Mouse (Mus musculus) splenic B cell, adult 2 months (primary cell): ENCODE results near the gene Dcaf8.

Source experiments
- DNase-seq: peaks from one replicate; pipeline ENCODE4 v3.0.0-alpha.2; 2011; ENCODE audit warnings: low read depth, low spot score
- H3K27me3 ChIP-seq: 2 replicates; pipeline ENCODE4 v1.6.1; 2012; ENCODE audit warnings: mild to moderate bottlenecking, low read length, moderate library complexity, mixed read lengths; ENCODE audit not compliant: control insufficient read depth, poor library complexity, insufficient read depth, severe bottlenecking
- H3K36me3 ChIP-seq: 2 replicates; pipeline ENCODE4 v1.6.1; 2012; ENCODE audit warnings: mild to moderate bottlenecking, low read length, moderate library complexity, mixed read lengths; ENCODE audit not compliant: control insufficient read depth, poor library complexity, insufficient read depth, severe bottlenecking

Gene Dcaf8

DNA sequence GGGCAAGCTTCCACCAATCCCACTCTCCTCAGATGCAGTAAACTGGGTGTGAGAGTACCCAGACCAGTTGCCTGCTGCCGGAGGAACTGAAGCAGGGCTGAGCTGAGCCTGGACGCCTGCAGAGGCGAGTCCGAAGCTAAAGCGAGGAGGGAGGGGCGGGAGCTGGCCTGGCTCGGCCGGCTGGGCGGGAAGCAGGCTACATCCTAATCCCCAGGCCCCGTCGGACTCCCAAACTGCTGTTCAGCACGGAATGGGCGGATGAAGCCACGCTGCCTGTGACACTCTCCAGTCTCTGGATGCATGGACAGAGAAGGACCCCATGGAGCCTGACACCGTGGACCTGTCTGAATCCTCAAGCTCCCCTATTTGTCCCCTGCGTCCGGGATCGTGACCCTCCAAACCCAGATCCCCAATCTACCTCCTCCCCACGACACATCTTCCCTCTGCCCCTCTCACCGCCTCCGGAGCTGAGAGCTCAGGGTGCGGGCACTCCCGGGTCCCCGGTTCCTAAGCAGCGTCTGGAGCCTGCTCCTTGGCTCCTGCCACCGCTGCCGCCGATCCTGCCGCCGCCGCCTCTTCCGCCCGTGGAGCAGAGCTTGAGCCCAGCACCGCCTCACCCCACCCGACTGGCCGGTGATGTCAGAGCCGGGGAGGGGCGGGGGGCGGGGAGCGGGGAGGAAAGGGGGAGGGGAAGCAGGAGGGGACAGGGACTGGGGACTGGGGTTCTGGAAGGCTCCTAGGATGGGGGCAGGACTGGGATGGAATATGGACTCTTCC is 58.4 kb downstream of the Dcaf8 start, which contains the start of gene Pea15a:
TSS of gene Pea15a (minus strand) at position 664 of the 777 bp plus-strand sequence.
- Histone ChIP-seq H3K27me3 (no peaks in the 10 kb centered on the region), H3K36me3 (no peaks in the 10 kb centered on the region)
- peak; percentile 62 for DNase-seq

GRCm38 (mm10) chr1:172207111-172207584 is 59.3 kb downstream of the Dcaf8 start:
- peak; percentile 60 for DNase-seq
- no peaks in the 10 kb centered on the region for H3K36me3 ChIP-seq
- no peaks in the 10 kb centered on the region for H3K27me3 ChIP-seq

GRCm38 (mm10) chr1:172212776-172213175 is 64.9 kb downstream of the Dcaf8 start:
- DNase-seq: no peak
- Histone ChIP-seq H3K36me3 (no peaks in the 10 kb centered on the region), H3K27me3 (no peaks in the 10 kb centered on the region)

DNA sequence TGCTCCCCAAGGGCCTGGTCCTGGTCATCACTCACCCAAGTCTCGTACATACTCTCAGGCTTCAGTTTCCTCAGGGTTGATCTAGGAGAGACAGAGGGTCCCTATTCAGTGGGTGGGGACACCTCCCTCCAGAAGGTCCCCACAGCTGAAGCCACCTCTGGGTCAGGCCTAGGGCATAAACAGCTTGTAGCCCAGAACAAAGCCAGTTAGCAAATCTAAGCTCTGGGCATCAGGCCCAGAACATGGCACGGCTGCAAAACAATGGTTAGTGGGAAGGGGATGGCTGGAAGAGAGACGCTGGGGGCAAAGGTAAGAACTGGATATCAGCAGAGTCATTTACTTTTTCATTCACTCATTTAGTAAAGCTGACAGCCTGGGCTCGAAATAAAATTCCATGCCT is 65.9 kb downstream of the Dcaf8 start:
- Histone ChIP-seq H3K27me3 (no peaks in the 10 kb centered on the region), H3K36me3 (no peaks in the 10 kb centered on the region)
- no peak for DNase-seq

- DNase-seq: no peak
- Histone ChIP-seq H3K36me3 (no peaks in the 10 kb centered on the region), H3K27me3 (no peaks in the 10 kb centered on the region)
Observed at GRCm38 (mm10) chr1:172214748-172215147, 66.9 kb downstream of the Dcaf8 start.

- H3K27me3 ChIP-seq: no peaks in the 10 kb centered on the region
- H3K36me3 ChIP-seq: no peaks in the 10 kb centered on the region
- DNase-seq: peak; percentile 96
Observed at GRCm38 (mm10) chr1:172217148-172217547, 69.3 kb downstream of the Dcaf8 start.

- Histone ChIP-seq H3K27me3 (no peaks in the 10 kb centered on the region), H3K36me3 (no peaks in the 10 kb centered on the region)
- no peak for DNase-seq
Observed at GRCm38 (mm10) chr1:172218164-172218910, 70.5 kb downstream of the Dcaf8 start.

- Histone ChIP-seq H3K27me3 (no peaks in the 10 kb centered on the region), H3K36me3 (no peaks in the 10 kb centered on the region)
- no peak for DNase-seq
Observed at GRCm38 (mm10) chr1:172219451-172220406, 71.8 kb downstream of the Dcaf8 start, which contains the start of gene Casq1. Gene Casq1, minus strand, starts transcription at chr1:172219868.

DNA sequence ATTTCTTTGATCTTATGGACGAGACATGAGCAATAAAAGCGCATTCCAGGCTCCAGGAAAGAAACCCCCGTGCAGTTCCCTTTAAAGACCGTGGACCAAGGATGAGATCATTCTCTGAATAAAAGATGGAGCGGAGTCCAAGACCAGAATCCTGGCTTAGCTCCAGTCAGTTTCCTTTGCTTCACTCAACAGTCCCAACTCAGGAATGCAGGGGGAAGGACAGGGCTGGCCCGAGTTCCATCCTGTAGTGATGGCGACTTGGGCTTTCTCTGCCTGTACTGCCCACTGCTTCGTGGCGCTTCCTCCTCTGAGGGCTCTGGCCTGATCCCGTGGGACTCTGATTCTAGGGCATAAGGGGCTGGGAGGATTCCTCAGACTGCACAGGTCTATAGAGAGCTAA is 72.5 kb downstream of the Dcaf8 start:
- DNase-seq: no peak
- Histone ChIP-seq H3K36me3 (no peaks in the 10 kb centered on the region), H3K27me3 (no peaks in the 10 kb centered on the region)

- H3K36me3 ChIP-seq: no peaks in the 10 kb centered on the region
- no peak for DNase-seq
- no peaks in the 10 kb centered on the region for H3K27me3 ChIP-seq
Observed at GRCm38 (mm10) chr1:172221297-172222063, 73.6 kb downstream of the Dcaf8 start.

GRCm38 (mm10) chr1:172228209-172228608 is 80.3 kb downstream of the Dcaf8 start:
- Histone ChIP-seq H3K27me3 (no peaks in the 10 kb centered on the region; the same call in 1 of the 2 replicates), H3K36me3 (no peaks in the 10 kb centered on the region)
- no peak for DNase-seq

GRCm38 (mm10) chr1:172229215-172229614 is 81.3 kb downstream of the Dcaf8 start:
- Histone ChIP-seq H3K36me3 (no peaks in the 10 kb centered on the region), H3K27me3 (no peaks in the 10 kb centered on the region; the same call in 1 of the 2 replicates)
- DNase-seq: no peak

DNA sequence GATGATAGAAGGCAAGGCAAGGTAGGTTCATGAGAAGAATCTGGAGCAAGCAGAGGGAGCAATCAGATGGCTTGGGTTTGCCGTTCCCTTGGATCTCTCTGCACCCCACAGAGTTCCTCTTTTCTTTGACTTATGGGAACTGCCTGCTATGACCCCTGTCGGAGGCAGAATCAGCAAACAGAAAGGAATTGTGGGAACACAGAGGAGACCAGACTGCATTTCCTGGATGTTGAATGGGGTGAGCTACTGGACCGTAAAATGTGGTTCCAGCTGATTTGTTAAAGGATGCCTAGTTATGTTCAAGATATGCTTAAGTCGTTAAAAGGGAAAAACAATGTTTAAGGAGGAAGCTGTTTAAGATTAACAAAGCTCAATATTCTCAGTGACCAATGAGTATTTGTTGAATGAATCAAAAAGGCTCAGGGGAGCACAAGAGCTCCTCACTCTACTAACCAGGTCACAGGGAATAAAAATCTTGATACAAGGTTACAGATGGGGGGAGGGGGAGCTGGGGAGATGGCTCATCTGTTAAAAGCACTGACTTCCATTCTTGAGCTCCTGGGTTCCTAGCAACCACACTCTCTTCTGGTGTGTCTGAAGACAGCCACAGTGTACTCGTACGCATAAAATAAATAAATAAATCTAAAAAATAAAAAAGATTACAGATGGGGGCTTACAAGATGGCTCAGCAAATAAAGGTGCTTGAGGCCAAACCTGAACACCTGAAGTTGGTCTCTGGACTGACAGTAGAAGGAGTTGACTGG is 93.2 kb downstream of the Dcaf8 start:
- H3K36me3 ChIP-seq: no peaks in the 10 kb centered on the region
- H3K27me3 ChIP-seq: no peaks in the 10 kb centered on the region
- peak; percentile 20 for DNase-seq
